Mouse (Mus musculus) kidney, postnatal 4 days (tissue): ENCODE data around the gene Ltbp4.

ENCODE experiments used
- DNase-seq, 2 experiments: peaks; one replicate each; pipeline ENCODE4 v3.0.0; 2021; ENCODE audit warnings: mixed read lengths in 2 of 2

Gene Ltbp4

GRCm38 (mm10) chr7:27355261-27355660, 17.8 kb upstream of the Ltbp4 start:
- DNase-seq, result no peak

GRCm38 (mm10) chr7:27354783-27355182, 17.3 kb upstream of the Ltbp4 start:
- DNase-seq, result no peak

- DNase-seq, result peak in 1 of 2 experiments; percentile 37
Measured at GRCm38 (mm10) chr7:27354144-27354543, 16.7 kb upstream of the Ltbp4 start.

- peak in 1 of 2 experiments; percentile 47 for DNase-seq
Measured at GRCm38 (mm10) chr7:27345444-27345843, 8.0 kb upstream of the Ltbp4 start.

- DNase-seq, result no peak
Measured at GRCm38 (mm10) chr7:27342595-27342994, 5.1 kb upstream of the Ltbp4 start.

GRCm38 (mm10) chr7:27339519-27339918, 2.0 kb upstream of the Ltbp4 start:
- DNase-seq, result no peak

GRCm38 (mm10) chr7:27339114-27339513, 1.6 kb upstream of the Ltbp4 start:
- DNase-seq, result no peak

- DNase-seq, result peak; percentile 95
Measured at GRCm38 (mm10) chr7:27335928-27336823, 1.3 kb downstream of the Ltbp4 start.

- no peak for DNase-seq
Measured at GRCm38 (mm10) chr7:27335011-27335720, 2.3 kb downstream of the Ltbp4 start.

GRCm38 (mm10) chr7:27334405-27334911, 3.0 kb downstream of the Ltbp4 start:
- DNase-seq, result peak; percentile 49 to 63

- peak; percentile 59 to 66 for DNase-seq
Measured at GRCm38 (mm10) chr7:27333316-27333941, 4.1 kb downstream of the Ltbp4 start.

- peak; percentile 95 to 96 for DNase-seq
Measured at GRCm38 (mm10) chr7:27332353-27333199, 4.9 kb downstream of the Ltbp4 start.

GRCm38 (mm10) chr7:27331854-27332253, 5.6 kb downstream of the Ltbp4 start:
- DNase-seq, result peak in 1 of 2 experiments; percentile 50

- DNase-seq, result peak; percentile 59 to 74
Measured at GRCm38 (mm10) chr7:27331541-27331851, 6.0 kb downstream of the Ltbp4 start.

GRCm38 (mm10) chr7:27330709-27331540, 6.6 kb downstream of the Ltbp4 start:
- DNase-seq, result peak; percentile 96 to 98

- no peak for DNase-seq
Measured at GRCm38 (mm10) chr7:27329981-27330380, 7.5 kb downstream of the Ltbp4 start.

GRCm38 (mm10) chr7:27329326-27329947, 8.1 kb downstream of the Ltbp4 start:
- DNase-seq, result peak; percentile 95

GRCm38 (mm10) chr7:27328648-27329047, 8.8 kb downstream of the Ltbp4 start:
- DNase-seq, result peak; percentile 44 to 63

- no peak for DNase-seq
Measured at GRCm38 (mm10) chr7:27328161-27328560, 9.3 kb downstream of the Ltbp4 start.

GRCm38 (mm10) chr7:27327500-27327899, 10.0 kb downstream of the Ltbp4 start:
- no peak for DNase-seq
